Mouse (Mus musculus) brain, embryonic 18.5 days (tissue): ENCODE data around the gene Lgals9.
"Not testable (repeated sequence)": the region's sequence is repeated elsewhere in the genome, so short reads cannot be mapped to it uniquely, and the experiment has no call there.

ENCODE experiments used
- DNase-seq: peaks from one replicate; pipeline ENCODE4 v3.0.0-alpha.2; 2012; ENCODE audit warnings: low read depth, low spot score

Lgals9 gene

DNA sequence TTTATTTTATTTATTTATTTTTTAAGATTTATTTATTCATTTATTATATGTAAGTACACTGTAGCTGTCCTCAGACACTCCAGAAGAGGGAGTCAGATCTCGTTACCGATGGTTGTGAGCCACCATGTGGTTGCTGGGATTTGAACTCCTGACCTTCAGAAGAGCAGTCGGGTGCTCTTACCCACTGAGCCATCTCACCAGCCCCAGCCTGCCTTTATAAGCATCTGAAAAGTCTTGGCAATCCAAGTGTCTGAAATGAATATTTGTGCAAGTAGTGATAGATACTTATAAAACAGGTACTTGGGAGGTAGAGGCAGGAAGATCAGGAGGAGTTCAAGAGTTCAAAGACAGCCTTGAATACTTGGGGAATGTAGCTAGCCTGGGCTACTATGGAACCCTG, 22.6 kb upstream of the Lgals9 start:
- not testable (repeated sequence) for DNase-seq

DNA sequence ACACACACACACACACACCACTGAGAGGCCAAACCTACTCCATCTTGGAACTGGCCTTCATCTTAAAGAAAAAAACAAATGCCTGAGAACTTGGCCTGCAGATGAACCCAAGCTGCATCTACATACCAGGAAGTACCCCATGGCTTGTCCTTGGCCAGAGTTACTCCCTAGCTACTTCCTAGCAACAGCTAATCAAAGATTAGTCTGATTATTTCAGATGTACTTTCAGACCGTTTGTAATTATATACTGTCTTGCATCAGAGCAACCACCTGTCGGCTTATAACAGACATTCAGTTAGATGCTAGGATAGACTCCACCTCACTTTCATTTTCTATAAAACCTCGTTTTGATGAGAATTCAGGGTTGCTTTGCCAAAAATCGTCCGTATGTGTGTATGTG, 21.7 kb upstream of the Lgals9 start:
- DNase-seq = no peak

DNA sequence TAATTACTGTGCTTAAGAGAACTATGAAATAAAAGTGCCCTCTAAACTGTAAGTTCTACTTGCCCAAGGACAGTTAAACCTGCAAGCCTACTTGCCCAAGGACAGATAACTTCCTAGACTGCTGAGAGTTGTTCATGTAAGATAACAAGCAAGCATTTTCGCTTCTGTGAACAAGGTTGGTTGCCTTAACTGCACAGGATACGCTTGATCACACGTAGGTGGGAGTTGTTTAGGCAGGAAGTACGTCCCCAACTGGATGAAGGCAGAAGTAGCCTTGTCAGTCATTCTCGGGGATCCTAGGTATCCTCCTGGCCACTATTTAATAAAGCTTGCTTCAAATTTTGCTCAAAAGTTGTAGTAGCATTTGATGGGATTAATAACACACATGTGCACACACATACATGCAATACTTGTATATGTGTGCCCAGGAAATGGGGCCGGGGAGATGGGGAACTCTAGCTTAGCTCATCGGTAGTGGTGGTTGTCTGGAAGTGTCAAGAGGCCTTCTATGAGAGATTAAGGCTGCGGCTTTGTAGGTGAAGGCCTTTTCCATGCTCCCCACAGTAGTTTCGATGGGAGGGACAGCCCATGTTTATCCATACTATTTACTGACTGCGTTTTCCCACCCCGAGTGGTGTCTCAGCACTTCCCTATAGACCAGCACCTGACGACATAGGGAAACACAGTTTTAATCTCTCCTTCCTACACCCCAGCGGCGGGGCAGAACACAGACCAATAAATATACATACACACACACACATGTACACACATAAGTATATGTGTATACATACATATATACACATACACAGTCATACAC, 21.0 kb upstream of the Lgals9 start:
- DNase-seq = no peak

GRCm38 (mm10) chr11:79003769-79004638, 19.3 kb upstream of the Lgals9 start:
- no peak for DNase-seq

DNA sequence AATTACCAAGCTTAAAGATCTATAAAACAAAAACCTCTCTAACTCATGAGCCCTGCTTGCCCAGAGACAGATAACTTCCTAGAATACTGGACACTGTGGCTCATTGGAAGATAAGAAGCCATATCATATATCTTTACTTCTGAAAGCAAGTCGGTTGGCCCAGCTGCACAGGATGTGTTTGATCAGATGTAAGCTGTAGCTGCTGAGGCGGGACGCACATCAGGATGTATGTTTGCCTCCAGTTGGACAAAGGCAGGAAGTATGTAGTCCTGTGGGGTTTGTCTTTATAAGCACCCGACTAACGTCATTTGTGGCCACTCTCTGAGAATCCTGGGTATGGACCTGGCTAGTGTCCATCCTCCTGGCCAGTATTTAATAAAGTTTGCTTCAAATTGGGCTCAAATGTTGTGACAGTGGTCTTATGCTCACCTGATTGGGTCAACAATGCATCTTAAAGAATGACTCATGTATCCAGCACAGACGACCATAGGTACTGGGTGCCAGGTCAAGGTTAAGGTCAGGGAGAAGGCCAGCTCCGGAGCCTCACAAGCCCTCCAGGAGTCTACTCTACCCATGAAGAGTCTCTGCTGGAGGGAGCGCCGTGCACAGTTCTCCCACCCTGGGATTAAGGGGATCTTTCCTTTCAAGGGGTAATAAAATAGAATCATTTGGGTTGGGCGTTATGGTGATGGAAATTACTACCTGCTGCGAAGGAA, 18.5 kb upstream of the Lgals9 start:
- DNase-seq = no peak

DNA sequence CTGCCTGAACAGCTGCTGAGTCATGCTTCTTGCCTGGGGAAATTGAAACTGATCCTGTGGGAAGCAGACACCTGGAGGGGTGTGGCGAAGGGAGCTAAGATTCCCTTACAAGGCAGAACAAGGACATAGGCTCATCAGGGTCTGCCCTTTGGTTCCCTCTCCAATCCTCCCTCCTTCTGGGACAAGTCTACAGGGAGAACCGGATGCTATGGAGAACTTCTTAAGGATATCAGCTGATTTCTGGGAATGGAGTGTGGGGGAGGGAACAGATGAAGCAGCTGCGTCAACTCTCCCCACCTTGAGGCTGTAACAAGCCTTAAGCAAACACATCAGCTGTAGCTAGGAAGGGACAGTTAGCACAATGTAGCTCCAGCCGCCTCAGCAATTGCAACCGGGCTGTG, 17.8 kb upstream of the Lgals9 start:
- no peak for DNase-seq

DNA sequence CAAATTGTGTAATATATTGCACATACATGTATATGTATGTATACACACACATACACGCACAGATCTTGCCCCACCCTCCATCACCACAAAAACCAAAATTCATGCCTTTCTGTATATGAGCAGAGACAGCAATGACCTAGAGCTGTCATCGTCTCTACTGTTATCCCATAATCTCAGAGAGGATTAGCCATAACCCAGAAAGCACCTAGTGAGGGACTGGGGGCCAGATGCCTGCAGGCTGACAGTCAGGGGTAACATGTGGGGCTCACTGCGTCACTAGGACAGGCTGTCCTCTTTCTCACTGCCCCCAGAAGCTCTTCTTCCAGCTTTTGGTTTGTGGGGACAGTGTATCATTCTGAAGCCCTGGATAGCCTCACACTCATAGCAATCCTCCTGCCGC, 17.1 kb upstream of the Lgals9 start:
- no peak for DNase-seq

- no peak for DNase-seq
Measured at GRCm38 (mm10) chr11:78999118-78999517, 14.4 kb upstream of the Lgals9 start.

- DNase-seq = not testable (repeated sequence)
Measured at GRCm38 (mm10) chr11:78990875-78991543, 6.3 kb upstream of the Lgals9 start.

GRCm38 (mm10) chr11:78990096-78990495, 5.3 kb upstream of the Lgals9 start:
- DNase-seq = no peak

DNA sequence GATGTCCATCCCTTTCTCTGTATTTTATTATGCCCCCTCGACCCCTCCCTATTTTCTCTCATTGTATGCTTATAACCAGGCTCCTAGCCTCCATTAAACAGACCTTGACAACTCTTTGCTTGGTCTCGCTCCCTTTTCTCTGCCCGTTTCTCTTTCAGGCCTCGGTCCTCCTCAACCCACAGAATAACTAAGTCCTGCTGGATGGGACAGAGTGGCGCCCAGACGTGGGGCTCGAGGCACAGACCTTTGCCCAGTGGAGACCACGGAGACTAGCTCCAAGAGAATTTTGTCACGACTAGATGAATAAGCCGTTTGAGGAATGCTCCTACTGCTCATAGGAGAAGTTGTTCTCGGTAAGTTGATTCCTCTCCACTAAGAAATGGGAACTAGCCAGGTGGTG, 4.5 kb upstream of the Lgals9 start:
- DNase-seq = not testable (repeated sequence)

DNA sequence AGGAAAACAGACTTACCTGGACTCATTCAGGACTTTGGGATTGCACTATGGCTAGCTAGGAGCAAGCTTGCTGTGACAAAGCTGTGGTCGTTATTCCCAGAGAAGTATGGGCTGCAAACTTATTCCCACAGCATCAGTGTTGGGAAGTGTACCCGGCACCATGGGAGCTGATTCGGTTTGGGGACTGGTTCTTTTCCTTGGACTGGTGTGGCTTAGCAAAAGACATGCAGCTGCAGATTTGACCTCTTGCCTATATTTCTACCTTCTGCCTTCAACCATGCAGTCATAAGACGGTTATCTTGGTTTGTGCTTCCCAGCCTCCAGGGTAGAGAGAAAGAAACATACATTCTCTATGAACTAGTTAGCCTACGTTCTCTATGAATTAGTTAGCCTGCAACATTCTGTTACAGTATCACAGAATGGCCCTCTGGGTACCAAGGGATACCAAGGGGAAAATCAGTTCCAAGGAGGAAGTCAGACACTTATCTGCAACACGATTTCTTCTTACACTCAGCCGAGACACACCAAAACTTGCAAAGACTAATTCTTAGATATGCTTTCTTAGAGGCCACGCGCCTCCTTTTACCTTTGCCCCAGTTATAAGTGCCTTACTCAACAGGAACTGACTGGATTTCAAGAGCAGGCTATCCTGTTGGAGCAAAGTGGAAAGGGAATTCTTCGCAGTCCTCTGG, 1.7 kb upstream of the Lgals9 start:
- no peak for DNase-seq

GRCm38 (mm10) chr11:78985505-78985904, 759 bp upstream of the Lgals9 start:
- no peak for DNase-seq

- DNase-seq = no peak
Measured at GRCm38 (mm10) chr11:78983539-78983938, 1.2 kb downstream of the Lgals9 start.

- no peak for DNase-seq
Measured at GRCm38 (mm10) chr11:78982513-78983291, 2.0 kb downstream of the Lgals9 start.

GRCm38 (mm10) chr11:78982042-78982441, 2.7 kb downstream of the Lgals9 start:
- DNase-seq = no peak

DNA sequence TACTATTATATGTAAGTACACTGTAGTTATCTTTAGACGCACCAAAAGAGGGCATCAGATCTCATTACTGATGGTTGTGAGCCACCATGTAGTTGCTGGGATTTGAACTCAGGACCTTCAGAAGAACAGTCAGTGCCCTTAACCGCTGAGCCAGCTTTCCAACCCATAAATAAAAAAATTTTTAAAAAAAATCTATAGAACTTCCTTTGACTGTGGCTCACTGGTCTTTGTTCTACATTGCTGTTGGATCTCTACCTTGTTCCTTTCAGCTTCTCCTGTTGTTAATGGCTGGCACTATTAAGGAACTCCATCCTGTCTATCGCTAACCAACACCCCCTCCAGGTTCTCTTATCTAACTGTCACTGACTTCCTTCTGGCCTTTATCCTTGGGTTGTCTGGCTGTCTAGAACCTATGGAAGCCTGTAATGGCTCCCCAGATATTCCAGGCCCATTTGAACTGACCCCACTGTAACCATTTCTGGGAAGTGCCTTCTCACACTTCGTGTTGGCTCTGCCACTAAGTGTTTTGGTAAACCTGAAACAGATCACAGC, 4.6 kb downstream of the Lgals9 start:
- no peak for DNase-seq

DNA sequence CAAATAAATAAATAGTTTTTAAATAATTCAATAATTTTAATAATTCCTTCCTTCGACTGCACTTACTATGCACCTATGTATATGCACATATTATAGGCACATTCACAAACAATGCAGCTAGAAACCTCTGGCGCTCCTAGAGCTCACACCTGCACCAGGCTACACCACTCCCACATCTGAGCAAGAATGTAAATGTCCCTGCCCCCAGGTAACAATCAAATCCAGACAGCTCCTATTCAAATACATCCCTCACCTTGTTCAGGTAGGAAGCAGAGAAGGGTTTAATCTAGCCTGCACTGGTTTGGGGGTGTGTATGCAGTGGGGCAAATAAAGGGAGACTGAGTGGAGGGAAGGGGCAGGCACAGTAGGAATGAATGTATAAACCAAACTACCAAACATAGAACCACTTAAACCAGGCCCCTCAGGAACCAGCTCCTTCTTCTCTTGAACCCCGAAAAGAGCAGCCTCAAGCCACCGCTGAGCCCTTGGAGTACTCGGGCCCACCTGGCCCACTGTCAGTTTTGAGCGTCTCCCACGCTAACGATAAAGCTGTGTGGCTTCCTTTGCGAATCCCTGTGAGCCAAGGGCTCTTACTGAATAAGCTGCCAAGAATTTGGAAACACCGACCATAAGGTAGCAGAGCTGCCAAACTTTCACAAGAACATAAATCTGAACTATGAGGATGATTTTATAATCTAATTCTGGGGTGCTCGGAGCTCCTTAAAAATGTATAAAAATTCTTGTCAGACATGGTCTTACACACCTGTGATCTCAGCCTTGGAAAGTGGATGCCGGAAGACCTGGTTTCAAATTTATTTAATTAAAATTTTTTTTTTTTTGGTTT, 6.3 kb downstream of the Lgals9 start:
- no peak for DNase-seq
